Mouse (Mus musculus) embryonic facial prominence, embryonic 14.5 days (tissue): ENCODE measurements around the gene Tbcd. TPM values are rescaled to one million over a fixed set of nuclear protein-coding genes. Genes with fewer than 3 reads are reported as not detected.

ENCODE experiments used
- ATAC-seq: fragments of 200-750 bp; cut with Nextera tagmentation; 2 replicates; pipeline ENCODE4 v1.8.0; 2017; ENCODE audit warnings: low read depth, moderate number of reproducible peaks, moderate TSS enrichment
- DNase-seq: peaks from one replicate; pipeline ENCODE4 v3.0.0-alpha.2; 2015; ENCODE audit warnings: low spot score
- H3K27ac ChIP-seq: fragments of 300-500 bp; sonication (generic); replicated peaks from 2 replicates; pipeline ENCODE4 v1.5.1; 2014; ENCODE audit warnings: low read depth, mild to moderate bottlenecking, low read length, moderate library complexity
- H3K27me3 ChIP-seq: fragments of 300-500 bp; sonication (generic); replicated peaks from 2 replicates; pipeline ENCODE4 v1.6.1; 2014; ENCODE audit warnings: low read length; ENCODE audit not compliant: control insufficient read depth, insufficient read depth
- H3K36me3 ChIP-seq: fragments of 300-500 bp; sonication (generic); 2 replicates; pipeline ENCODE4 v1.6.1; 2014; ENCODE audit warnings: low read length, mixed read lengths; ENCODE audit not compliant: control insufficient read depth, insufficient read depth
- H3K4me1 ChIP-seq: fragments of 300-500 bp; sonication (generic); 2 replicates; pipeline ENCODE4 v1.6.1; 2014; ENCODE audit warnings: antibody characterized with exemption, low read length; ENCODE audit not compliant: control insufficient read depth, insufficient read depth
- H3K4me2 ChIP-seq: fragments of 300-500 bp; sonication (generic); 2 replicates; pipeline ENCODE4 v1.6.1; 2014; ENCODE audit warnings: low read depth, mild to moderate bottlenecking, low read length, moderate library complexity, mixed read lengths
- H3K4me3 ChIP-seq: fragments of 300-500 bp; sonication (generic); 2 replicates; pipeline ENCODE4 v1.5.1; 2014; ENCODE audit warnings: low read depth, mild to moderate bottlenecking, low read length
- H3K9ac ChIP-seq: fragments of 300-500 bp; sonication (generic); 2 replicates; pipeline ENCODE4 v1.6.1; 2014; ENCODE audit warnings: low read depth, mild to moderate bottlenecking, low read length, moderate library complexity, mixed read lengths
- H3K9me3 ChIP-seq: fragments of 300-500 bp; sonication (generic); 2 replicates; pipeline ENCODE4 v1.6.1; 2016; ENCODE audit warnings: low read length; ENCODE audit not compliant: control insufficient read depth
- WGBS: fragments of 180-500 bp; shearing (Covaris S2); extraction: QIAGEN DNeasy Blood & Tissue Kit; methylation state at CpG from one replicate; pipeline ENCODE4 v1.1.7; 2014; 5-methylcytosine and 5-hydroxymethylcytosine counted together
- polyA plus RNA-seq: library from polyadenylated mRNA; unstranded; fragments of >200 nt; fragmentation: Nextera tagmentation; extraction: Ambion mirVana; gene quantifications from 2 replicates; pipeline ENCODE4 v1.2.1, GENCODE M21; 2014

Tbcd gene
- polyA plus RNA-seq, 1 experiment from 2014 or later: 40.3 TPM

DNA sequence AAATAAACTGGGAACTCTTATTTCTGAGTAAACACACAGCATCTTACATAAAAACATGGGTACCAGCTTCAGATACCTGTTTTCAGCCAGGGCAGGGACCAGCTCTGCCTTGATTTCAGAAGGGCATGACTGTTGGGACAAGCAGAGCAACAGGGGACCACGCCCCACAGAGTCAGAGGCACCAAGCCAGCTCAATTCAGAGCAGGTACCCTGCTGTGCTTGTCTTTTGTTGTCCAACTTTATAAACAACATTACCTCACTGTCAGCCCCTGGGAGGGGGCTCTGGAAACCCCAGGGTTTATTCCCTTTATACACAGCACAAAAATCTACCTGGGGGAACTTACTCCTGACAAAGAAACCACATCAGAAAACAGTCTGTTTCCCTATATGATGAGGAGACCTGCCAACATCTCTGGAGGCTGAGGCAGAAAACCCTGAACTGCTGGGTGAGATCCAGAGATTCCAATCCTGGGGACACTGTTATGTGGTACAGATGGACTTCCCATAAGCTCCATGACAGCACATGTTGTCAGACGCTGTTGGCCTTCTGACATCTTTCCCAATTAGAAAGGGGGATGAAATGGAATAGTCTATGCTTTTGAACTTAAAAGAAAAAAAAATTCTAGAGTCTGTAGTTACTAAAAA lies 189.9 kb downstream of the Tbcd start:
- 76% methylated on average over 2 of the region's 2 CpGs for WGBS
- Histone ChIP-seq H3K36me3 (peaks cover 29% of the 10 kb centered on the region), H3K27me3 (no peaks in the 10 kb centered on the region), H3K4me3 (no peak overlapping the region), H3K27ac (no peak overlapping the region), H3K4me1 (no peaks in the 10 kb centered on the region), H3K4me2 (no peak overlapping the region), H3K9ac (no peak overlapping the region), H3K9me3 (no peaks in the 10 kb centered on the region)
- DNase-seq (no peak), ATAC-seq (no peak)

DNA sequence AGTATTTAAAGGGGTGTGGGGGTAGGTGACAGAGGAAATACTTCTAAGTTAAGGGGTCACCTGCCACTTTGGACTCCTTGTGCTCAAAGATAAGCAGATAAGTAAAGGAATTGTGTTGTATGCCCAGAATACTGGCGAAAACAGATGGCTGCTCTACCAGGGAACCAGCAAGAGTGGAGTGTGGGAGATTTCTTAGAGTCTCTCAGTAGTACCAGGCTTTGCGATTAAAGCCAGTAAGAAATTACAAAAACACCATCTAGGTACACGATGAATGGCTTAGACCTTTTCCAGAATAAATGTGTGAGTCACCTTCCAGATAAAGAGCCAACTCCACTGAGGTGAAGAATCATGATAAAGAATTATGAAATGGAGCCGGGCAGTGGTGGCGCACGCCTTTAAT lies 193.6 kb downstream of the Tbcd start:
- Histone ChIP-seq H3K27me3 (no peaks in the 10 kb centered on the region), H3K4me3 (no peak overlapping the region), H3K4me2 (no peak overlapping the region), H3K36me3 (peaks cover 18% of the 10 kb centered on the region), H3K27ac (no peak overlapping the region), H3K9me3 (no peaks in the 10 kb centered on the region), H3K4me1 (no peaks in the 10 kb centered on the region), H3K9ac (no peak overlapping the region)
- 98% methylated on average over 6 of the region's 6 CpGs for WGBS
- DNase-seq: no peak
- no peak for ATAC-seq

DNA sequence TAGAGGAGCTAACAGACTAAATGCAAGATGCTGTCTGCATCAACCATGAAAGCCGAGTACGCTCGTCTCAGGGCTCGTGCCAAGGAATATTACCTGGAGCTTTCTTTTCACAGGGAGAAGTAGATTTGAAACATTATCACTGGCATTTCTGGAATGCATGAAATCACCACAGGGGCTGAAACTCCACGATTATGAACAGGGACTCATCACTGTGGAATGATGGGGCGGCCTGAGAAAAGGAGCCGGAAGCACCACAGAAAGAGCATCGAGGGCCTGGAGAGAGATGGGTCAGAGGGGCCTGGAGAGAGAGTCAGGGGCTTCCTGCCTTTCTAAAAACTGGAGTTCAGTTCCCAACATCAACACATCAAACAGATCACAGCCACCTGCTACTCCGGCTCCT lies 195.6 kb downstream of the Tbcd start:
- DNase-seq (no peak), ATAC-seq (no peak)
- H3K4me2 ChIP-seq: no peak overlapping the region
- H3K27ac ChIP-seq: no peak overlapping the region; the same call in 1 of the 2 replicates
- H3K4me3 ChIP-seq: no peak overlapping the region
- H3K27me3 ChIP-seq: no peaks in the 10 kb centered on the region
- peaks cover 25% of the 10 kb centered on the region; the same call in 1 of the 2 replicates for H3K36me3 ChIP-seq
- H3K9me3 ChIP-seq: no peaks in the 10 kb centered on the region
- no peak overlapping the region for H3K9ac ChIP-seq
- H3K4me1 ChIP-seq: no peaks in the 10 kb centered on the region
- WGBS: 41% methylated on average over 9 of the region's 9 CpGs

DNA sequence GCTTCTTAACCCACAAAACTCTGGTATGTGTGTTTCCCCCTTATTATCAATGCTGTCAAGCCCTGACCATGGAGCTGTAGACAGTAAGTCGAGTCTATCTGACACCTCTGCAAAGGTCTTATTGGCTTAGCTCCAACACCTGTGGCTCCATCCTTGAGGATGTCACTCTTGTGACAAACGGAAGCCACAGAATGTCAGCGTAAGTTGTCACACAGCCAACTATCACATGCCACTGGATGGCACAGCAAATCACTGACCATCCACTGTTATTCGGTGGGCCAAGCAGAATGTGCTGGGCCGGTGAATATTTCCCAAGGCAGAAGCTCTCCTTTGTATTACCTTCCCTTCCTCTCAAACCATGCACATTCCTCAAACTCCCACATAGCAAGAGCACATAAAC lies 196.4 kb downstream of the Tbcd start:
- H3K9me3 ChIP-seq: no peaks in the 10 kb centered on the region
- peaks cover 3% of the 10 kb centered on the region; the same call in 1 of the 2 replicates for H3K4me1 ChIP-seq
- WGBS: 87% methylated on average over 5 of the region's 5 CpGs
- H3K9ac ChIP-seq: no peak overlapping the region
- no peak overlapping the region for H3K4me3 ChIP-seq
- DNase-seq: no peak
- no peak overlapping the region for H3K27ac ChIP-seq
- H3K4me2 ChIP-seq: no peak overlapping the region
- peaks cover 25% of the 10 kb centered on the region; the same call in 1 of the 2 replicates for H3K36me3 ChIP-seq
- no peak for ATAC-seq
- H3K27me3 ChIP-seq: no peaks in the 10 kb centered on the region

DNA sequence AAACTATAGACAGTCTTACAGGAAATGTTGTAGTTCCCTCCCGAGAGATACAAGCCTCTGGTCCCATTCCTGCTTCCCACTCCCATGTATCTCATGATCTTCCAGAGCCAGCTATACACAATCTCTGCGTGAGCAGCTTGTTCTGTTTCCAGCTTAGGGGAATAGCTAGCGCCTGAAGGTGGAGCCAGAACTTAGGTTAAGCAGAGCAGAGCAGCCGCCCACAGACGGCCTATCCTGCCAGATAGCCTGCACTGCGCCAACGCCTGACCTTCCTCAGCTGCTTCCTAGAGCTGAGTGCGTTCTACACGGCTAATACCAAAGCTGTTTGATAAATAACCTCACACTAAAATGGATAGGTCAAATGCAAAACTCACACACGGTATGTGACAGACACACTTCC lies 198.2 kb downstream of the Tbcd start:
- Histone ChIP-seq H3K27me3 (no peaks in the 10 kb centered on the region), H3K27ac (no peak overlapping the region), H3K4me2 (no peak overlapping the region), H3K4me1 (peaks cover 5% of the 10 kb centered on the region), H3K36me3 (peaks cover 16% of the 10 kb centered on the region; the same call in 1 of the 2 replicates), H3K9ac (no peak overlapping the region), H3K9me3 (no peaks in the 10 kb centered on the region), H3K4me3 (no peak overlapping the region)
- 78% methylated on average over 10 of the region's 10 CpGs for WGBS
- DNase-seq: no peak
- ATAC-seq: no peak

DNA sequence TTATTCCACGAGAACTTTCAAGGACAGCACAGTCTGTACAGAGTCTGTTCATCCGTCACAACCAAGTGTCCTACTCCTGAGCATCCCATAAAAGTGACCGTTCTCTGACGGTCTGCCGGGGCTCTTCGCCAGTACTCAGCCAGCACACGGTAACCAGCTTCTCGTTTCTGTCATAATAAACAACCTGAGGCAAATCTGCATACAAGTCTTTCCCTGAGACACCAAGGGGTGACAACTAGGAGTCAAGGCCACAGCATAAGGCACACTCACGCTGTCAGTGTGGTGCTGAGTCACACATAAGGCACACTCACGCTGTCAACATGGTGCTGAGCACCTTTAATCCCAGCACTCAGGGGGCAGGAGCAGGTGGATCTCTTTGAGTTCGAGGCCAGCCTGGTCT lies 198.9 kb downstream of the Tbcd start:
- peaks cover 16% of the 10 kb centered on the region; the same call in 1 of the 2 replicates for H3K36me3 ChIP-seq
- H3K27ac ChIP-seq: no peak overlapping the region
- no peak overlapping the region for H3K4me3 ChIP-seq
- no peaks in the 10 kb centered on the region for H3K27me3 ChIP-seq
- H3K9me3 ChIP-seq: no peaks in the 10 kb centered on the region
- H3K4me1 ChIP-seq: peaks cover 5% of the 10 kb centered on the region
- no peak overlapping the region for H3K9ac ChIP-seq
- no peak overlapping the region for H3K4me2 ChIP-seq
- no peak for DNase-seq
- WGBS: 91% methylated on average over 11 of the region's 11 CpGs
- ATAC-seq: no peak

DNA sequence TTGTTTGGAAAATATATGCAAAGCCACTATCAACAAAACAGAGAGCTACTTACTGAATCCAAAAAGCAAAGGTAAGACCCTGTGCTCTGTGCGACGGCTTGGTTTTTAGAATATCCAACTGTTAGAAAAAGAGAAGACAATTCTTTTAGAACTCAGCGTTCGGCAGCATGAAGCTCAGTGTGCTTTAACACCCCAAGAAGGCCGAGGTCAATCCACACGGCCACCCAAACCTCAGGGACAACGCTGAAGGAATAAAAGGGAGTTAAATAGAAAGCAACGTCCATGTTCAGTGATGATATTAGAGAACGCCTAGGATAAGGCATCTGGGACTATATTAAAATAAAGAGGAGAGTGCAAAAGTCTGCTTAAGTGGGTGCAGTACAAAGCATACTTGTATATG lies 199.8 kb downstream of the Tbcd start:
- no peak for ATAC-seq
- Histone ChIP-seq H3K9me3 (no peaks in the 10 kb centered on the region), H3K9ac (no peak overlapping the region), H3K4me1 (peaks cover 5% of the 10 kb centered on the region), H3K27me3 (no peaks in the 10 kb centered on the region), H3K27ac (no peak overlapping the region), H3K4me3 (no peak overlapping the region), H3K36me3 (peaks cover 16% of the 10 kb centered on the region; the same call in 1 of the 2 replicates), H3K4me2 (no peak overlapping the region)
- no peak for DNase-seq
- WGBS: 95% methylated on average over 9 of the region's 9 CpGs

DNA sequence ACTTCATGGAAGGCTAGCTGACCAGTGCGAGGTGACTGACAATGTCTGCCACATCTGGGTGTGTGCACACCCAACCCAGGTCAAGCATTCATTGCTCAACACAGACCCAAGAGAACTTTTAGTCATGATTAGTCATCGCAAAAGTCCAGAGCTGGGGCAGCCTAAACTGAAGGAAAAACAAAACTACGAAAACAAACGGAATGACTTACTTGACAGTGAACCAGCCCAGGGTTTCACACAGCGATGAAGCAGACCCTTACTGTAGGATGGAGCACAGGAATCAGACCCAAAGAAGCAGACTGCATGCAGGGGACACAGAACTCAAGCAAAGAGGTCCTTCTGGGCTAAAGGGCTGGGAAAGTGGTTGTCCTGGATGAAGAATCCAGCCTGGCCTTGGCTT lies 200.2 kb downstream of the Tbcd start:
- Histone ChIP-seq H3K4me3 (no peak overlapping the region), H3K4me2 (no peak overlapping the region), H3K27ac (no peak overlapping the region), H3K27me3 (no peaks in the 10 kb centered on the region), H3K4me1 (peaks cover 5% of the 10 kb centered on the region), H3K9ac (no peak overlapping the region), H3K36me3 (peaks cover 16% of the 10 kb centered on the region; the same call in 1 of the 2 replicates), H3K9me3 (no peaks in the 10 kb centered on the region)
- WGBS: 89% methylated on average over 5 of the region's 5 CpGs
- no peak for DNase-seq
- ATAC-seq: no peak
